Mouse (Mus musculus): ENCODE results near the gene Cxcl14. TPM values are rescaled to one million over a fixed set of nuclear protein-coding genes. Genes with fewer than 3 reads are reported as not detected.

Gene Cxcl14
- polyA plus RNA-seq, 1 experiment from 2014 or later: 20.8 TPM

DNA sequence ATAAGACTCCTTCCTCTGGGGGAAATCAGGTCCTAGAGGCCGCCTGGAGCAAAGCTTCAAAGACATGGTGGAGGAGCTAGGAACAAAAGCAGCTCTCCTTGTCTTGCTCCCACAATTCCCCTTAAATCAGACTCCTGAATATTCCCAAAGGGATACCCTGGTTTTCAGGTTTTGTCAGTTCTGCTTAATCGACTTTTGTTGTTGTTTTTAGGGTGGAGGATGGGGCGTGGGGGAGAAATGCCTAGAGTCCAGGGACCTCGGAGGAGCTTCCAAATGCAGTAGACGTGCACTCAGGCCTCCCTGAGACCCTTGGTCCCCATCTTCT is 36.5 kb downstream of the Cxcl14 start:
- no peak overlapping the region for H3K4me2 ChIP-seq (replicated peaks; ENCODE audit: low read depth, low read length)
- 3% methylated on average over 5 of the region's 5 CpGs for WGBS
- H3K4me3 ChIP-seq (ENCODE audit: low read length): no peak overlapping the region
- H3K36me3 ChIP-seq (ENCODE audit: control insufficient read depth, insufficient read depth, low read length): no peaks in the 10 kb centered on the region
- H3K9ac ChIP-seq (ENCODE audit: low read depth, low read length): no peak overlapping the region
- ATAC-seq (ENCODE audit: low FRiP score, low TSS enrichment): no peak
- no peak overlapping the region for H3K27ac ChIP-seq (ENCODE audit: low read depth, low read length)
- H3K27me3 ChIP-seq (ENCODE audit: control insufficient read depth, insufficient read depth, low read length): peaks cover 88% of the 10 kb centered on the region
- H3K4me1 ChIP-seq (ENCODE audit: control insufficient read depth, insufficient read depth, low read length): peaks cover 6% of the 10 kb centered on the region; the same call in 1 of the 2 replicates
- H3K9me3 ChIP-seq (ENCODE audit: control insufficient read depth, low read length): no peaks in the 10 kb centered on the region

DNA sequence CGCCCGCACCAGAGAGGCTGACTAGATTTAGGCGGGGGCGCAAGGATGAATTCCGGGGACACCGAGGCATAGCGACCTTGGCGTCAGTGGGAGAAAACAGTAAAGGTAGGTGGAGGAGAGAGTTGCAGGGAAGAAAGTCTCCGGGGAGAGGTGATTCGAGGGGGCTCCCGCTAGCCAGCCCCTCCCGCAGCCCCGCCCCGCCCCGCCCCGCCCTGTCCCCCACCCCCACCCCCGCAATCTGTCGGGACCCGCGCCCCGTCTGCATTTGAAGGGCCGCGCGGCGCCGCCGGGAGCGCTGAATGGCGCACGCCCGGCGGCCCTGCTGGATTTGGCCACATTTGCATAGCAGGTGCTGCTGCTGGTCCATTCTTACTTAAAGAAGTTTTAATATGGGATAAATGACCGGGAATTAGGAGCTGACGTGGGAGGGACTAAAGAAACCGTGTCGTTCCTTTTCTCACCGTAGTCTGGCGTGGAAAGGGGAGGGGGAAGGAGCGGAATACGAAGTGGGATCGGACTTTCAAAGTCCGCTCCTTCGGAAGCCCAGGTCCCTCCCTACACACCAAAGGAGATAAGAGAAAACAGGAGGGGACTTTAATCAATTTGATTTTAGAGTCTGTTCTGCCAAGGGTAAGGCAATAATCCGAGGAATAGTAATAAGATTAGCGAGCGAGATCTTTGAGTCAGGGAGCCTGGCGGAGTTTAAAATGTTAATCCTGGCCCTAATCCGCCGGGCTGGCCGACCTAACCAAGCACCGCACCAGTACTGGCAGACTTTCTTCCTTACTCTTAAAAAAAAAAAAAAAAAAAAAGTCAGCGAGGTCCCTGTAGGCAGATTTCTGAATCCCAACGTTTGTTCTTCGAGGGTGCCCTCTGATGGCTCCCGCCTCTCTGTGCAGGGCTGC is 37.1 kb downstream of the Cxcl14 start:
- Histone ChIP-seq H3K27me3 (ENCODE audit: control insufficient read depth, insufficient read depth, low read length) (peaks cover 94% of the 10 kb centered on the region), H3K9me3 (ENCODE audit: control insufficient read depth, low read length) (no peaks in the 10 kb centered on the region), H3K4me2 (replicated peaks; ENCODE audit: low read depth, low read length) (peak overlapping the region; percentile 30), H3K4me3 (ENCODE audit: low read length) (peak overlapping the region; percentile 19; the same call in 1 of the 2 replicates), H3K36me3 (ENCODE audit: control insufficient read depth, insufficient read depth, low read length) (no peaks in the 10 kb centered on the region), H3K9ac (ENCODE audit: low read depth, low read length) (no peak overlapping the region), H3K27ac (ENCODE audit: low read depth, low read length) (no peak overlapping the region), H3K4me1 (ENCODE audit: control insufficient read depth, insufficient read depth, low read length) (peaks cover 6% of the 10 kb centered on the region; the same call in 1 of the 2 replicates)
- no peak for ATAC-seq (ENCODE audit: low FRiP score, low TSS enrichment)
- WGBS: 1% methylated on average over 55 of the region's 55 CpGs

DNA sequence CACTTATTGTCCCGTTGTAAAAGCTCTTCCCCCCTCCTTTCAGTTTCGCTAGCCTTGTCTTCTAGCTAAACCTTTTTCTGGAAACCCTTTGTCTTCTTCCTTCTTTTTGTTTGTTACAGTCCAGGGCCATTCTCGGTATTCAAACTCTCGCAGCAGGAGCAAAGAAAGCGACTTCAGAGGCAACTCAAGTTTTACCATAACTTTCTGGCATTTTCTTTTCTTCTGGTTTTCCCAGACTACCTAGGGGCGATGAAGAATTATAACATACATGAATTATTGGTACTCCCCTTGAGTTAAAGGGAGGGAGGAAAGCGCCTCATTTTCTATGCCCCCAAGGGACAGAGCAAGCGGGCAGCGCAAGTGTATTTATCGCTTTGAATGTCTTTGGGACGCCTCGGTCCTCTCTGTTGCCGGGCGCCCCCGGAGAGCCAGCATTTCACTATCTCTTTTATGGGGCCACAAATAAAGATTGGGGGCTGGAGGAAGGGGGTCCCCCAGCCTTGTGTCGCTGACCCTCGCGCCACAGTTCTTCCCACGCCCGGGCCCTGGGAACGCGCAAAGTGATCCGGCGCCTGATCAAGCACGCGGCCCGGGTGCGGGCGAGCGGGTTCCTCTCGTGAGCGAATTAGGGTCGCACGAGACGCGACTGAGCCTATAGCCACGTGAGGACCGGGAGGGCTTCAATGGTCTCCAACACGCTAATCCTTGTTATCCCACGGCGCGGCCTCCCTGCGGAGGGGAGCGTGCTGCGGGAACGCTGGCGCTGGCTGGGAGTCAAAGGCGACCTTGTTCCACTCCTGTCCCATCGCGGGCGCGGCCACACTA is 37.9 kb downstream of the Cxcl14 start:
- H3K4me2 ChIP-seq (replicated peaks; ENCODE audit: low read depth, low read length): peak overlapping the region; percentile 30
- no peaks in the 10 kb centered on the region for H3K36me3 ChIP-seq (ENCODE audit: control insufficient read depth, insufficient read depth, low read length)
- WGBS: 1% methylated on average over 52 of the region's 52 CpGs

DNA sequence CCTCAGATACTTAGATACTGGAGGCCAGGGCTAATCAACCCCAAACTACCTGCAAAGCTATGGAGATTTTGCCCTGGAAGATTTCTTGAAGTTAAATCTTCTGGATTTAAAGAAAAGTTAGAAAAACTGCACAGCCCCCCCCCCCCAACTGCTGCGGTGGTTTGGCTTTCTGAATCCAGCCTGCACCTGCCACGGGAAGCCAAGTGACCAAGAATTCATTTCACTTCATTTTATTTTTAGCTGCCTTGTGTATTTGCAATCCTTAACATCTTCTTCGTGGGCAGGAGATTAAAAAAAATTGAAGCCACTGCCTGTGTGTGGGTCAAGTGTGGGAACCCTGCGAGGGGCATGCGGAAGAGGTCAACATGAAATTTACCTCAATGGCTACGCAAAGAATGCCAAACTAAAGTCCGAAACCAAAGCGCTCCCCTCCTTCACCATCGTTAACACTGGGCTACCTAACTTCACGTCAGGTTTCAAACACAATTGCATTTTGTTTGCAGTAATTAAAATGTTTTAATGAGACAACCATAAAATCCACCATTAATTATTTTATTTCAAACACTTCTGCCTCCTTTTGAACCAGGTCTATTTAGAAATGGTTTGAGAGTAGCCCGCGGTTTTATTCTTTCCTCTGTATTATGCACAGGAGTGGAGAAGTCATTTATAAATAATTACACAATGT is 38.7 kb downstream of the Cxcl14 start:
- Histone ChIP-seq H3K9ac (ENCODE audit: low read depth, low read length) (no peak overlapping the region), H3K27ac (ENCODE audit: low read depth, low read length) (no peak overlapping the region)
- no peak for ATAC-seq (ENCODE audit: low FRiP score, low TSS enrichment)

More for the DNA sequence above, 37.9 kb downstream of the Cxcl14 start:
- H3K27me3 ChIP-seq (ENCODE audit: control insufficient read depth, insufficient read depth, low read length): peaks cover 98% of the 10 kb centered on the region
- H3K4me1 ChIP-seq (ENCODE audit: control insufficient read depth, insufficient read depth, low read length): peaks cover 6% of the 10 kb centered on the region; the same call in 1 of the 2 replicates
- no peak for ATAC-seq (ENCODE audit: low FRiP score, low TSS enrichment)
- H3K27ac ChIP-seq (ENCODE audit: low read depth, low read length): no peak overlapping the region
- H3K9ac ChIP-seq (ENCODE audit: low read depth, low read length): no peak overlapping the region
- peak overlapping the region; percentile 19 for H3K4me3 ChIP-seq (ENCODE audit: low read length)
- no peaks in the 10 kb centered on the region for H3K9me3 ChIP-seq (ENCODE audit: control insufficient read depth, low read length)

DNA sequence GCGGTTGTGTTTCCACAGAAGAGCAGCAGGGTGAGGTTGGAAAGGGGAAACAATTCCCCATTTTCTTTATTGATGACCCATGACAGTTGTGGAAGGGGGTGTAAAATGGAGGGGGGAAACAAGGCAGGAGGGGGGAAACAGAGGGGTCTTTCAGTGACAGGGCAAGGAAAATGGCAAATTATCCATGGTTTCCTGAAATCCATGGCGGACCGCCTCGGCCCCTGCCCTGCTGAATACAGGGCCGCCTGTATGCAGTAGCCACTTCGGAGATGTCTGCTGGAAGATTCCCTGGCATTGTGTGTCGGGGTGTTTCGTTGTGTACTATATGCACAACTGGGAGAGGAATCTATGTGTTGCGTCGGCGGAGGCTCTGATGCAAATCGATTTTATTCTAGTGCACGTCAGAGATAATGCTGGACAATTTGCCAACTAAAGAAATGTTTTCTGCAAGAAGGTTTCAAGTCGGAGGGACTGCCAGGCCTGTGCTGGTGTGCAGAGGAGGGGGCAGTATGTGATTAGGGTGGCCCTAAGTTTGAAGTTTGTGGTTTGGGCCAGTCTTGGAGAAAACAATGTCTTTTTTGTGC is 39.5 kb downstream of the Cxcl14 start:
- Histone ChIP-seq H3K36me3 (ENCODE audit: control insufficient read depth, insufficient read depth, low read length) (no peaks in the 10 kb centered on the region), H3K4me1 (ENCODE audit: control insufficient read depth, insufficient read depth, low read length) (peaks cover 9% of the 10 kb centered on the region), H3K9me3 (ENCODE audit: control insufficient read depth, low read length) (no peaks in the 10 kb centered on the region), H3K4me3 (ENCODE audit: low read length) (no peak overlapping the region), H3K27me3 (ENCODE audit: control insufficient read depth, insufficient read depth, low read length) (peaks cover 100% of the 10 kb centered on the region), H3K27ac (ENCODE audit: low read depth, low read length) (no peak overlapping the region), H3K9ac (ENCODE audit: low read depth, low read length) (no peak overlapping the region), H3K4me2 (replicated peaks; ENCODE audit: low read depth, low read length) (no peak overlapping the region)
- 6% methylated on average over 14 of the region's 14 CpGs for WGBS
- ATAC-seq (ENCODE audit: low FRiP score, low TSS enrichment): no peak

More for the DNA sequence above, 38.7 kb downstream of the Cxcl14 start:
- Histone ChIP-seq H3K36me3 (ENCODE audit: control insufficient read depth, insufficient read depth, low read length) (no peaks in the 10 kb centered on the region), H3K4me3 (ENCODE audit: low read length) (no peak overlapping the region), H3K9me3 (ENCODE audit: control insufficient read depth, low read length) (no peaks in the 10 kb centered on the region), H3K4me2 (replicated peaks; ENCODE audit: low read depth, low read length) (no peak overlapping the region), H3K4me1 (ENCODE audit: control insufficient read depth, insufficient read depth, low read length) (peaks cover 6% of the 10 kb centered on the region), H3K27me3 (ENCODE audit: control insufficient read depth, insufficient read depth, low read length) (peaks cover 100% of the 10 kb centered on the region)
- WGBS: 3% methylated on average over 12 of the region's 12 CpGs

DNA sequence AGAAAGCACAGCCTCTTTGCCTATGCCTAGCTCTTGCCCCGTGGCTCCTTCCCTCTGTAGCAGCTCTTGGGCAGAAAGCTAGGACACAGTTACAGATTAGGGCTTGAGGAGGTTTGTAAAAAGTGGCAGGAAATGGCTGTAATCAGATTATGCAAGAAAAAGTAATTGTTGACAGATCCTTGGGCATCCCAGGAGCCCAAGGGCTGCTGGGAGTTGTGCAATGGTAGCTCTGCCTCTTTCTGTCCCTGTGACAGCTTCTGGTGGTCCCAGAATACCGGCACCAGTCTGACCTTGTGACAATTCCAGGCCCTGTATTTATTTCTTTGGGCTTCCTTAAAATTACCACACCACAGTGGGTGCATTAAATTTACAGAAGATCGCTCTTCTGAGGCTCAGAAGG is 43.0 kb downstream of the Cxcl14 start:
- peaks cover 100% of the 10 kb centered on the region for H3K27me3 ChIP-seq (ENCODE audit: control insufficient read depth, insufficient read depth, low read length)
- H3K9me3 ChIP-seq (ENCODE audit: control insufficient read depth, low read length): no peaks in the 10 kb centered on the region
- H3K27ac ChIP-seq (ENCODE audit: low read depth, low read length): no peak overlapping the region
- no peak for ATAC-seq (ENCODE audit: low FRiP score, low TSS enrichment)
- no peaks in the 10 kb centered on the region for H3K36me3 ChIP-seq (ENCODE audit: control insufficient read depth, insufficient read depth, low read length)
- H3K4me3 ChIP-seq (ENCODE audit: low read length): no peak overlapping the region
- 8% methylated on average over 3 of the region's 3 CpGs for WGBS
- H3K9ac ChIP-seq (ENCODE audit: low read depth, low read length): no peak overlapping the region
- peaks cover 5% of the 10 kb centered on the region for H3K4me1 ChIP-seq (ENCODE audit: control insufficient read depth, insufficient read depth, low read length)
- no peak overlapping the region for H3K4me2 ChIP-seq (replicated peaks; ENCODE audit: low read depth, low read length)

DNA sequence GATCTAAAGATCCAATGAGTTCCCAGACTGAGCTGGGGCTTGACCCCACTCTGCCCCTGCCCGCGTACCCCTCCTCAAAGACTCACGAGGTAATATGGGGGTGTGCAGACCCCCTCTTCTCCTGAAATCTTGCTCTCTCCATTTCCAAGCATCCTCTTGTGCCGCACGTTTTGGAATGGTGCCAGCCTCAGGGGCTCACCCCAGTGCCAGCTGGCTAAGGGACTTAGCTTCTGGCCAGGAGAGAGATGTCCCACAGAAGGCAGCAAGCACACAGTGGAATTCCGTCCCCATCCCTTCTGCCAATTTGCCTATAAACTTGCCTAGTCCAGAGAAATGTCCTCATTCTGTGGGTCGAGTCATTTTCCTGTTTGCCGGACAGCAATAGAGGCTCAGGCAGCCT is 43.6 kb downstream of the Cxcl14 start:
- no peak overlapping the region for H3K27ac ChIP-seq (ENCODE audit: low read depth, low read length)
- peaks cover 4% of the 10 kb centered on the region; the same call in 1 of the 2 replicates for H3K4me1 ChIP-seq (ENCODE audit: control insufficient read depth, insufficient read depth, low read length)
- peaks cover 100% of the 10 kb centered on the region for H3K27me3 ChIP-seq (ENCODE audit: control insufficient read depth, insufficient read depth, low read length)
- H3K4me3 ChIP-seq (ENCODE audit: low read length): no peak overlapping the region; the same call in 1 of the 2 replicates
- no peaks in the 10 kb centered on the region for H3K36me3 ChIP-seq (ENCODE audit: control insufficient read depth, insufficient read depth, low read length)
- 7% methylated on average over 8 of the region's 8 CpGs for WGBS
- no peaks in the 10 kb centered on the region for H3K9me3 ChIP-seq (ENCODE audit: control insufficient read depth, low read length)
- no peak overlapping the region for H3K4me2 ChIP-seq (replicated peaks; ENCODE audit: low read depth, low read length)
- ATAC-seq (ENCODE audit: low FRiP score, low TSS enrichment): no peak
- no peak overlapping the region for H3K9ac ChIP-seq (ENCODE audit: low read depth, low read length)

DNA sequence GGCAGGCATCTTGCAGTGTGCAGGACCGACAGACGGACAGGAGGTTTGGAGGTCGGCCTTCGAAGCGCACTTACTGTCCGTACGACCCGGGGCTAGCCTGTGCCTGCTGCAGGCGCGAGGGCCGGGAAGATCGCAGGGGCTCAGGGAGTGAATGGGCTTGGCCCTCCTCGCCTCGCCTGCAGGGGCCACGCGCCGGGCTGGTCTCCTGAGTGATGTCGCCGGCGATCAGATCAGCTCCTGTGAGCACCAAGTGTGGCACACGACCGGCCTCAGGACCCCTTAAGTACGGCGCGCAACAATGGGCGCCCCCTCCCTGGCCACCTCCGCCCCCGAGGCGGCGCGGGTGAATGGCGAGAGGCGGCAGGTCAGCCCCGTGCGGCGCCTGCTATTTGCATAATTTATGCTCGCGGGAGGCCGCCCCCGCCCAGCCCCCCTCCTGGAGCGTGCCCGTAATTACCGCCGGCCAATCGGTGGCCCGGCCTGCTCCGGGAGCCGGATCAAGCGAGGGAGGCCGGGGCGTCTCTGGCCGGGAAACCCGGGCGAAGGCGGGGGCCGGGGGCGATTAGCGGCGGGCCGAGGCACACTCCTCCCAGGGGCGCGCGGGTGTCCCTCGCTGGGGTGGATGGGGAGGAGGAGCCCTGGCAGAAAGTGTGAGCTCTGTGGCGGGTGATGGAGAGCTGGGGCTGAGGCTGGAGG is 44.3 kb downstream of the Cxcl14 start, which contains the start of gene Neurog1:
Neurog1 (minus strand) TSS at position 240 of the 696 bp plus-strand sequence.
- Histone ChIP-seq H3K36me3 (ENCODE audit: control insufficient read depth, insufficient read depth, low read length) (no peaks in the 10 kb centered on the region), H3K4me3 (ENCODE audit: low read length) (peak within 1 kb of the TSS; percentile 38), H3K9me3 (ENCODE audit: control insufficient read depth, low read length) (no peaks in the 10 kb centered on the region), H3K27me3 (ENCODE audit: control insufficient read depth, insufficient read depth, low read length) (peaks cover 100% of the 10 kb centered on the region), H3K9ac (ENCODE audit: low read depth, low read length) (no peak within 1 kb of the TSS), H3K4me1 (ENCODE audit: control insufficient read depth, insufficient read depth, low read length) (peaks cover 4% of the 10 kb centered on the region; the same call in 1 of the 2 replicates), H3K4me2 (replicated peaks; ENCODE audit: low read depth, low read length) (peak within 1 kb of the TSS; percentile 54), H3K27ac (ENCODE audit: low read depth, low read length) (no peak within 1 kb of the TSS)
- under 1% methylated on average over 62 of the region's 65 CpGs for WGBS
- ATAC-seq (ENCODE audit: low FRiP score, low TSS enrichment): peak; percentile 68; the same call in 1 of the 2 replicates
